Mouse (Mus musculus): ENCODE measurements at regions not wholly inside any gene's neighbourhood (a gene's known extent, or its start where the extent isn't known, plus 50 kb on each side); places are given as distances from the start of the nearest gene placed in this dataset.

DNA sequence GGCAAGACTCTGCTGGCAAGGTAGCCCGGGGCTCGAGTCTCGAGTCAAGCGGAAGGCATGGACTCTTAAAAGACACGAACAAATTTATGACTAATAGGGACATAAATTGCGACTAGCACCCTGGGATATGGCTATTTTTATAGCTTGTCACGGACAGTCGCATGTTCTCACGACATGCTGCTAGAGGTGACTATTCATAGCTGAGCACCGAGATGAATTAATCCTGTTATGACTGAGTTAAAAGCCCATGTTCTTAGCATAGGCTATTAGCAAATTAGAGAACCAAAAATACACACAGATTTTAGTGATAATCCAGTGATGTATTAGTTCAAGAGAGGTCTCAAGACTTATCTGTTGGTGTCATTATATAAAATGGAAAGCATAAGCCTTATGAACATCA lies 539.2 kb downstream of the Gm19410 start:
- 89% methylated on average over 10 of the region's 10 CpGs for WGBS
- H3K9ac ChIP-seq, result no peak overlapping the region

DNA sequence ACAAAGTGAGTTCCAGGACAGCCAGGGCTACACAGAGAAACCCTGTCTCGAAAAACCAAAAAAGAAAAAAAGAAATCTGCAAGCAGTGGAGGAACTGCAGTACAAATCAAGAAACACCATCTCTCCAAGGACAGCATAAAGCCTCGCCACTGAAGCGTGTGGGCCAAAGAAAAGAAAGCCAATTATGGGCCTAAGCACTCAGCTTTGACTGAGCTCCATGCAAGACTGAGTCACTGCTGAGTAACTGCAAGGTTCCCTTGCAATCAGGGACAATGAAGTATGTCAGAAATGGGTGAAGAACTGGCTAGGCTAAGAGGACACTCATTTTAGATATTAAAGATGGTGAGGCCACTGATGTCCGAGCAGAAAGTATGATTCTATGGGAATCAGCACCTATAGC lies 540.7 kb downstream of the Gm19410 start:
- no peak for ATAC-seq (ENCODE audit: low FRiP score, low read depth)
- no peaks in the 10 kb centered on the region for H3K27me3 ChIP-seq
- WGBS, result 80% methylated on average over 4 of the region's 4 CpGs

More for the DNA sequence above, 539.2 kb downstream of the Gm19410 start:
- H3K4me3 ChIP-seq, result no peak overlapping the region
- H3K4me1 ChIP-seq (replicated peaks), result no peaks in the 10 kb centered on the region
- no peaks in the 10 kb centered on the region for H3K36me3 ChIP-seq
- H3K27me3 ChIP-seq, result no peaks in the 10 kb centered on the region
- H3K27ac ChIP-seq (replicated peaks), result no peak overlapping the region
- H3K4me2 ChIP-seq, result no peak overlapping the region
- ATAC-seq (ENCODE audit: low FRiP score, low read depth), result no peak
- no peaks in the 10 kb centered on the region for H3K9me3 ChIP-seq

DNA sequence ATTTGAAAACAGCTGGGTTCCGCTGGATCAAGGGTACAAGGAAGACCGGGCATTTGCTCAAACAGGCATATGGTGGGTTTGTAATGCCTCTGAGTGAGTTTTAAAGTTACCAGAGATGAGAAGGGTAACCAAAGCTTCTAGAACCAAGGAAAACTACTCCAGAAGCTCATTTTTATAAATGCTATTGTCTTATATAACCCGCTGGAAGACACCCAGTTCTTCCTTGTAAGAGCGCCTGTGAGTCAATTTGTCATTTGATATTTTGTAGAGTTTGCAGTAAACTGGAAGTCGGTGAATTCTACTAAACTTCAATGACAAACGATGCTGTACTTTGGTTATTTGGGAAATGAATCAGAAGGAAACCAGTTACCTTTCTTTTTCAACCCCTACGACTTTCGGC lies 541.9 kb downstream of the Gm19410 start:
- WGBS, result 93% methylated on average over 8 of the region's 8 CpGs

More for the DNA sequence above, 540.7 kb downstream of the Gm19410 start:
- Histone ChIP-seq H3K27ac (replicated peaks) (no peak overlapping the region), H3K9ac (no peak overlapping the region), H3K4me1 (replicated peaks) (no peaks in the 10 kb centered on the region), H3K4me2 (no peak overlapping the region), H3K4me3 (no peak overlapping the region), H3K9me3 (no peaks in the 10 kb centered on the region), H3K36me3 (no peaks in the 10 kb centered on the region)

DNA sequence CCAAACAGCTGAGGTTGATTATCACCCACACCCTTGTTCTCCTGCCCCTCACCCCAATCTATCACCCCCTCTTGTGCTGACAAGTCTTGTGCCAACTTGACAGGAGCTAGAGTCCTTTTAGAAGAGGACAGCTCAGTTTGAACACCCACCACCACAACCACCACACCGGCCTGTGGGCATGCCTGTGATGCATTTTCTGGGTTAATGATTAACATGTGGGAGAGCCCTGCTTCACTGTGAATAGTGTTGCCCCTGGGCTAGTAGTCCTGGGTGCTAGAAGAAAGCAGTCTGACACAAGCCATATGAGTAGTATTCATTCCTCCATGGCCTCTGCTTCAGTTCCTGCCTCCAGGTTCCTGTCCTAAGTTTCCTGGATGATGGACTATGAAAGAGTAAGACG lies 542.5 kb downstream of the Gm19410 start:
- 76% methylated on average over 2 of the region's 2 CpGs for WGBS
- Histone ChIP-seq H3K9ac (no peak overlapping the region), H3K27me3 (no peaks in the 10 kb centered on the region), H3K36me3 (no peaks in the 10 kb centered on the region), H3K9me3 (no peaks in the 10 kb centered on the region), H3K4me2 (no peak overlapping the region), H3K4me1 (replicated peaks) (no peaks in the 10 kb centered on the region), H3K27ac (replicated peaks) (no peak overlapping the region), H3K4me3 (no peak overlapping the region)
- ATAC-seq (ENCODE audit: low FRiP score, low read depth), result no peak

More for the DNA sequence above, 541.9 kb downstream of the Gm19410 start:
- Histone ChIP-seq H3K9ac (no peak overlapping the region), H3K4me3 (no peak overlapping the region), H3K9me3 (no peaks in the 10 kb centered on the region), H3K4me1 (replicated peaks) (no peaks in the 10 kb centered on the region), H3K27me3 (no peaks in the 10 kb centered on the region), H3K4me2 (no peak overlapping the region), H3K36me3 (no peaks in the 10 kb centered on the region), H3K27ac (replicated peaks) (no peak overlapping the region)
- ATAC-seq (ENCODE audit: low FRiP score, low read depth), result no peak

DNA sequence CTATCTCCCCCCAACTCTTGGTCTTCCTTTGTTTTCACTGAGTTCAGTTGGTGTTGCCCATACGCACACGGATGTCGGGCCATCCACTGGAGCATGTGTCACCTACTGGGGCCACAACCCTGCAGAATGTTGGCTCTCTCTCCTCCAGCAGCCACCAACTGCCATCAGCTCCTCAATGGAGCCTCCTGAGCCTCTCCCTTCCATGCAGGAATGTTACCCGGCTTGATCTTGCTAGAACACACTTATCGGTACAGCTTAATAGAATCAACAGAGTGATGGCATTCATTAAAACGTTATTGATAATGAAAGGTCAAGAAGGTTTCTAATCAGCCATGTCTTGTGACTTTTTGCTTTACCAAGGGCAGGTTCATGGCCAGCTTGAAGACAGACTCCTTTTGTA lies 543.7 kb downstream of the Gm19410 start:
- H3K4me1 ChIP-seq (replicated peaks), result no peaks in the 10 kb centered on the region
- no peak overlapping the region for H3K4me3 ChIP-seq
- 92% methylated on average over 6 of the region's 6 CpGs for WGBS
- H3K4me2 ChIP-seq, result no peak overlapping the region
- H3K27ac ChIP-seq (replicated peaks), result no peak overlapping the region
- H3K9ac ChIP-seq, result no peak overlapping the region
- no peaks in the 10 kb centered on the region for H3K36me3 ChIP-seq
- ATAC-seq (ENCODE audit: low FRiP score, low read depth), result no peak
- no peaks in the 10 kb centered on the region for H3K27me3 ChIP-seq
- H3K9me3 ChIP-seq, result no peaks in the 10 kb centered on the region

DNA sequence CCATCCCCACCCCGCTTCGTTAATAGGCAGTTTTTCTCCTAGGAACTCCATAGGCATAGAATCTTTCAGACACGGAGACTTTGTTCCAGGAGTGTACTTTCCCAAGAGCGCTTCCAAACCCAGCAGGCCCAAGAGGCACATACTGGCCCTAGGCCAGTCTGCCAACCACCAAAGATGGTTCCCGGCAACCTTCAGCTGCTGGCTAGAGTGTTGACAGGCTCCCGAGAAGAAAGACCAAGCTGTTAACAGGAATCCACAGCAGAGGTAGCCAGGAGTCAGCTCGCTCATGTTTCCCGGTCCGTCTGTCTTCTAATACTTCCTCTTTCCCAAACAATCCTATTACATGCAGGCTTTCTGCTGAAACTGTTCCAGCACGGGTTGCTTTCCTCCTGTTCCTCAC lies 544.4 kb downstream of the Gm19410 start:
- Histone ChIP-seq H3K4me3 (no peak overlapping the region), H3K36me3 (no peaks in the 10 kb centered on the region), H3K4me2 (no peak overlapping the region), H3K27me3 (no peaks in the 10 kb centered on the region), H3K4me1 (replicated peaks) (no peaks in the 10 kb centered on the region), H3K9ac (no peak overlapping the region), H3K27ac (replicated peaks) (0 out of 2 replicates have a peak overlapping the region, but pooled peaks have one; percentile 45), H3K9me3 (no peaks in the 10 kb centered on the region)
- 61% methylated on average over 10 of the region's 10 CpGs for WGBS
- peak; percentile 59; the same call in 1 of the 2 replicates for ATAC-seq (ENCODE audit: low FRiP score, low read depth)

DNA sequence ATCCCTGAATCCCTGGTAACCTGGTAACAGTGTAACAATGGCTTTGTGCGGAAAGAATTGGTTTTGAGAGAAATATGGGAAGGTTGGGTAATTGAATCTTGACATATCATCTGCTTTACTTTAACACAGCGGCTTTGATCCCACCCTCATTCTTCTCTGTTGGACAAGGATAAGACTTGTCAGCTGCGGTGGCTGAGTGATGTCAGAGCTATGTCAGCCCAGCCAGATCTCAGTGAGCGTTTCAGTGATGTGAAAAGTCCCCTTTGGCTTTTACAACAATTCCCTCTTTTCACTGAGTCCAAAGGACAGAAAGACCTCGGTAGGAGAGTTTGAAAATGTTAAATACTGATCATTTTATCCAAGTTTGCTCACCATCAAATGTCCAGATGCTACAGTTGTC lies 546.1 kb downstream of the Gm19410 start:
- WGBS, result 74% methylated on average over 5 of the region's 5 CpGs
- Histone ChIP-seq H3K4me1 (replicated peaks) (no peaks in the 10 kb centered on the region), H3K9me3 (no peaks in the 10 kb centered on the region), H3K27me3 (no peaks in the 10 kb centered on the region), H3K9ac (no peak overlapping the region), H3K27ac (replicated peaks) (no peak overlapping the region), H3K4me2 (no peak overlapping the region), H3K4me3 (no peak overlapping the region), H3K36me3 (no peaks in the 10 kb centered on the region)
- ATAC-seq (ENCODE audit: low FRiP score, low read depth), result no peak

DNA sequence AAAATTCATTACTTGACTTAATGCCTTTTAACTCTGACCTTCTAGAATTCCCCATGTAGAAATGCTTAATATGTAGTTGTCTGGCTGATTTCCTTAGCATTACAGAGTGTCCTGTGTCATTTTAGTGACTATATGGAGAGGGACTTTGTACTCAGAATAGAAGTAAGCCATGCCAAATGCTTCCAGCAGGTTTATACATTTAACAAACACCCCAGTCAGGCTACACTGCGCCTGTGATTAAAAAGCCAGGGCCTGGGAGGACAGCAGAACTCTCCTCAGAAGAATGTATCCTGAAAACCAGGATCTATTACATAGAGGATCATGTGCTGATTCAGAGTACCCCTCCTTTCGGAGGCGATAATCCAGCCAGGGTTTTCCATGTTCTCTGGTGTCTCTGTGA lies 547.4 kb downstream of the Gm19410 start:
- 88% methylated on average over 3 of the region's 3 CpGs for WGBS
- H3K36me3 ChIP-seq, result no peaks in the 10 kb centered on the region
- no peak overlapping the region for H3K4me2 ChIP-seq
- no peak overlapping the region for H3K4me3 ChIP-seq
- no peak for ATAC-seq (ENCODE audit: low FRiP score, low read depth)
- no peaks in the 10 kb centered on the region for H3K4me1 ChIP-seq (replicated peaks)
- no peaks in the 10 kb centered on the region for H3K9me3 ChIP-seq
- H3K27ac ChIP-seq (replicated peaks), result no peak overlapping the region
- H3K27me3 ChIP-seq, result no peaks in the 10 kb centered on the region
- no peak overlapping the region for H3K9ac ChIP-seq

DNA sequence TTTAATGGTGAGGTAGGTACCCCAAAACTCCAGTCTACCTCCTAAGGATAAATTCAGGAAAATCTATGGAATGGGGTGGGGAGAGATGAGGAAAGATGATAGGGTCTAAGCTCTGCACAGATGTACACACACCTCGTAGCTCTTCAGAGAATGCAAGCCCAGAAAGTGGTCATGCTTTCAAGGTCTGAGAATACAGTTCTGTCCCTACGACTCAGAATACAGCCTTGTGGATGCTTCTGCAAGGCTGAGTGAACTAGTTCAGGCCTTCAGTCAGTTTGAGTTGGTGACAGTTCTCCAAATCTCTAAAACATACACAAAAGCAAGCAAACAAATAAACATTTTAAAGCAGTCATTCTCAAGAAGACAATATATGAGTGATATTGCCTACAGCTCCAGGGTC lies 552.8 kb downstream of the Gm19410 start:
- Histone ChIP-seq H3K4me3 (no peak overlapping the region), H3K9ac (no peak overlapping the region), H3K9me3 (no peaks in the 10 kb centered on the region), H3K27ac (replicated peaks) (no peak overlapping the region), H3K4me2 (no peak overlapping the region), H3K4me1 (replicated peaks) (no peaks in the 10 kb centered on the region), H3K36me3 (no peaks in the 10 kb centered on the region), H3K27me3 (no peaks in the 10 kb centered on the region)
- no peak for ATAC-seq (ENCODE audit: low FRiP score, low read depth)
- 89% methylated on average over 2 of the region's 2 CpGs for WGBS

DNA sequence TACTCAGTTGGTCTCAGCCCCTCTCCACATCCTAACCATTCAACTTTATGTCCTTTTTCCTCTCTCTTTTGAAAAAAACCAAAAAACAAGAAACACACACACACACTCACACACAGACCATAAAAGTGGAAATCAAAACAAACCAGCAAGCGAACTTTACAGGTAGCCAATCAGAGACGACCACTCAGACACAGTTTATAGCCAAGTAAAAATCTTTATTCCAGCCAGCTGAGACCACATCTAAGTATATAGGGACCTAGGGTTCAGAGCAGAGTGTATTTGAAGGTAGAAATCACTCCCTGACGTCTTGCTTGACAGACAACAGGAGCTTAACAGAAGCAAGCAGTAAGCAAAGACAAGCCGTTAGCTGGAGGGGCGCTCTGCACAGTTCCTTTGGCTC lies 553.3 kb downstream of the Gm19410 start:
- H3K4me3 ChIP-seq, result no peak overlapping the region
- no peak for ATAC-seq (ENCODE audit: low FRiP score, low read depth)
- no peaks in the 10 kb centered on the region for H3K27me3 ChIP-seq
- H3K36me3 ChIP-seq, result no peaks in the 10 kb centered on the region
- H3K4me1 ChIP-seq (replicated peaks), result no peaks in the 10 kb centered on the region
- no peak overlapping the region for H3K9ac ChIP-seq
- no peak overlapping the region for H3K4me2 ChIP-seq
- no peaks in the 10 kb centered on the region for H3K9me3 ChIP-seq
- H3K27ac ChIP-seq (replicated peaks), result no peak overlapping the region
- WGBS, result 81% methylated on average over 5 of the region's 5 CpGs

DNA sequence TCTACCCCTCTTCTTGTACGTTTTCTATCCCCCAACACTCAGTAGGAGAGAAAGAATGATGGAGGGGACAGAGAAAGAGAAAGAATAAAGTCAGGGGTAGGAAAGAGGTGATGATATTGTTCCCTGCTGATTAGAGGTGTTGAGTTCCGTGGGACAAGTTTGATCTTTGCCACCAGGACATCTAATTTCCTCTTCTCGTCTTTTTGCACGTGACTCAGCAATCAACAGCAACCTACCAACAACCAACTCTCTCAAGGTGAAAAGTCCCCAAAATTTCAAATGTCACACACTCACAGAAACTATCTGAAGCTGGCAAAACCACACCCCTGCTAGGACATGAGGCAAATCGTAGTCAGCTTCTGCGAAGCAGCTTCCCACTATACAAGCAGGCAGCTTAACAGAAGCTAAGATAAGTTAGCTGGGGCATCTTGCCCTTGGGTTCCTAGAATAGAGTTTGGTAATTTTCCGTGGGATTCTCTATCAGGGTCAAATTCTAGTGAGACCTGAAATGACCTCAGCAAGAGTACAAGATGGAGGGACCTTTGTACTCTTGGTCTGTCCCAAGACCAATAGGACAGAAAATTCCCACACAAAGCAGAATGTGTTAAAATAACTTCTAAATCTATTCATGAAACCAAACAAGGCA lies 553.8 kb downstream of the Gm19410 start:
- Histone ChIP-seq H3K27me3 (no peaks in the 10 kb centered on the region), H3K4me2 (no peak overlapping the region), H3K4me3 (no peak overlapping the region), H3K27ac (replicated peaks) (no peak overlapping the region), H3K4me1 (replicated peaks) (no peaks in the 10 kb centered on the region), H3K36me3 (no peaks in the 10 kb centered on the region), H3K9me3 (no peaks in the 10 kb centered on the region), H3K9ac (no peak overlapping the region)
- ATAC-seq (ENCODE audit: low FRiP score, low read depth), result no peak
- 75% methylated on average over 7 of the region's 7 CpGs for WGBS

DNA sequence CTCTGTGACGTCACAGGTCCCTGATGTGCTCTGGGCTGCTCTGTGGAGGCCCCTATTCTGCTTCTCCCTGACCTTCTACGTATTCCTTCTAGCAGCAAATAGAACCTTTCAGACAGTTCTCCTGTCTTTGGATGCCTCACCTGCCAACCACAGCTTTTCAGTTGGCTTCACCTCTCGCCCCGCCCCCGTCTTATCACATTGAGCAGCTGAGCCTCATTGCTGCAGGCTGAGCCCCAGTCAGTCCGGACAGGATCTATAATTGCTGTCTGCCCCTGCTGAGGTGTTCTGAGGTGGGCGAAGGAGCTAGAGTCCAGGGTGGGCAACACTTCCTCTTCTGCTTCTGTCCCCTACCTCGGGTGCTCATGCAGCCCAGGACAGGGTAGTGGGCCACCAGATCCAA lies 556.5 kb downstream of the Gm19410 start:
- no peak for ATAC-seq (ENCODE audit: low FRiP score, low read depth)
- no peak overlapping the region for H3K4me3 ChIP-seq
- H3K4me1 ChIP-seq (replicated peaks), result 0 out of 2 replicates have a peak, but pooled peaks cover 6% of the 10 kb centered on the region
- H3K36me3 ChIP-seq, result no peaks in the 10 kb centered on the region
- no peaks in the 10 kb centered on the region for H3K9me3 ChIP-seq
- no peak overlapping the region for H3K27ac ChIP-seq (replicated peaks)
- no peak overlapping the region for H3K9ac ChIP-seq
- WGBS, result 78% methylated on average over 8 of the region's 8 CpGs
- H3K27me3 ChIP-seq, result no peaks in the 10 kb centered on the region
- no peak overlapping the region for H3K4me2 ChIP-seq

DNA sequence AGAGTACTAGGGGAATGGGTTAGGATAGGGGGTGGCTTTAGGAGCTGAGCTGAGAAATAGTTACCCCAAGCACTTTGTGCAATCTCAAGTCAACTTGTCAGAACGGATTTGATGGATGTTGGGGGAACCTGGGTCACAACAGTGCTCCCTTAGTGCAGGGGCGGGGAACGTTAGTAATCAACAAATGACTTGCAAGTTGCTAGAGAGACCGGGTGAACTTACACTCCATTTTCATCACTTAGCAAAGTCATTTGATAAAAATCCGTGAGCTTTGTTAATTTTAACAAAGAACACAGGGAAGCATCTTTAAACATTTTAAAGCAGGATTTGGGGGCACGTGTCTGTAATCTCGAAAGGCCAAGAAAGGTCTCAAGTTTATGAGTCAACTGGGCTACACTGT lies 557.0 kb downstream of the Gm19410 start:
- no peak for ATAC-seq (ENCODE audit: low FRiP score, low read depth)
- 0 out of 2 replicates have a peak, but pooled peaks cover 6% of the 10 kb centered on the region for H3K4me1 ChIP-seq (replicated peaks)
- no peaks in the 10 kb centered on the region for H3K36me3 ChIP-seq
- no peak overlapping the region for H3K4me3 ChIP-seq
- H3K27me3 ChIP-seq, result no peaks in the 10 kb centered on the region
- 79% methylated on average over 7 of the region's 7 CpGs for WGBS
- H3K9me3 ChIP-seq, result no peaks in the 10 kb centered on the region
- H3K27ac ChIP-seq (replicated peaks), result no peak overlapping the region
- H3K9ac ChIP-seq, result no peak overlapping the region
- no peak overlapping the region for H3K4me2 ChIP-seq
